Mouse (Mus musculus): ENCODE measurements at regions not wholly inside any gene's neighbourhood (a gene's known extent, or its start where the extent isn't known, plus 50 kb on each side); places are given as distances from the start of the nearest gene placed in this dataset.

DNA sequence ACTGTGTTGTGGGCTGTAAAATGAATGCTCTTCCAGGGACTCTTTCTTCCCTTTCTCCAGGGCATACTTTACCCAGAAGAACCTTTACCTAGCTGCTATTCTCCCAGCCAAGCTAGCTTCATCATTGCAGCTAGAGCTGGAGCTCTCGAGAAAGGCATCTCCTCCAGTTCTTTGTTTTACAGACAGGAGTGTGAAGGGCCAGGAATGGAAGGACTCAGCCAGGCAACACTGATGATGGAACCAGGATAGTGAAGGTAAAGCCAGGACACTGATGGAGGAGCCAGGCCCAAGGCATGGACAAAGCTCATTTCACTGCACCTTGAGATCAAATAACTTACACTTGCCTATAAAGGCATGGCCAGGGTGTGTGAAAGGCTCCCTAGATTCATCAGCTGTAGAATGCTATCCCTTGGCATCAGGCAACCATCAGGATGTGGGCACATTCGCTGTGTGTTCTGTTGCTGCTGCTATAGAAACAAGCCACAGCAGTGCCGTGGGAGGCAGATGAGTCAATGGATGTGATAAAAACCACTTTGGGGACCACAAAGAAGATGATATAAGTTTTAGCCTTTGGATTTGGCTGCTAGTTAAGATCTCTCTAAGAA lies 214.3 kb upstream of the Snx19 start:
- H3K9me3 ChIP-seq (ENCODE audit: control insufficient read depth, low read depth, low read length) = no peaks in the 10 kb centered on the region
- ATAC-seq (ENCODE audit: insufficient number of reproducible peaks, insufficient read depth, low FRiP score, low read depth) = no peak
- H3K27me3 ChIP-seq (ENCODE audit: control insufficient read depth, insufficient read depth, low read length) = no peaks in the 10 kb centered on the region
- H3K36me3 ChIP-seq (ENCODE audit: control insufficient read depth, insufficient read depth, low read length) = no peaks in the 10 kb centered on the region
- H3K4me2 ChIP-seq (replicated peaks; ENCODE audit: low read depth, low read length) = no peak overlapping the region
- WGBS = 85% methylated on average over 3 of the region's 3 CpGs
- no peak overlapping the region for H3K27ac ChIP-seq (ENCODE audit: low read length)
- no peak overlapping the region for H3K4me3 ChIP-seq (ENCODE audit: low read depth, low read length)
- H3K9ac ChIP-seq (replicated peaks; ENCODE audit: low read depth, low read length) = no peak overlapping the region
- no peaks in the 10 kb centered on the region for H3K4me1 ChIP-seq (ENCODE audit: control insufficient read depth, insufficient read depth, low read length)

DNA sequence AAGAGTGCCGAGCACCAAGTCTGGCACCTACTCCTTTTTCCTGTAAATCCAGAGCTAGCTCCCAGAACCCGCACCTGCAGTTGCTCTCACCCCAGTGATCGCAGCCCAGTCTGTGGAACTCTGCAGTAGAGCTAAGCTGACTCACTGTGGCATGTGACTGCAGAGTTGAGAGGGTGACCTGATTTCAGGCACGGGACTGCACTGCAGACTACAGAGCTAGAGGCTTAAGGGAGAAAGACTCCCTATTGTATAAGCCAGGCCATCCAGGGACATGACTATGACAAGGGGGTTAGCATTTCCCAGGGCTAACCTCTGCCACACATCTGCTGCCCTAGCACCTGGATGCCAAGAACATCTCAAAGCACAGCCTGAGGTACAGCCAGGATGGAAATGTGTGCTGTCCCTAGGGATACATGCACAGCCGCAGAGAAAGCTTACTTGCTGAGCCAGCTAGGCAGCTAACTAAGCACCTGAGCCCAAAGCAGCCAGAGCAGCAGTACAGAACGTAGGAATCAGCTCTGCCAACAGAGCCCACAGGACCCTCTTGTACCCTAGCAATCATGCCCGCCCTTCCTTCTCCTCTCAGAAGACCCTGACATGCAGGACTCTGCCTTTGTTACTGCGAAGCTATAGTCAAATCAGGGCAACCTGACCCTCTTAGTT lies 192.3 kb upstream of the Snx19 start:
- Histone ChIP-seq H3K27me3 (ENCODE audit: control insufficient read depth, insufficient read depth, low read length) (no peaks in the 10 kb centered on the region), H3K4me1 (ENCODE audit: control insufficient read depth, insufficient read depth, low read length) (no peaks in the 10 kb centered on the region), H3K9me3 (ENCODE audit: control insufficient read depth, low read depth, low read length) (no peaks in the 10 kb centered on the region), H3K27ac (ENCODE audit: low read length) (no peak overlapping the region), H3K4me3 (ENCODE audit: low read depth, low read length) (no peak overlapping the region), H3K4me2 (replicated peaks; ENCODE audit: low read depth, low read length) (no peak overlapping the region), H3K9ac (replicated peaks; ENCODE audit: low read depth, low read length) (no peak overlapping the region), H3K36me3 (ENCODE audit: control insufficient read depth, insufficient read depth, low read length) (no peaks in the 10 kb centered on the region)
- ATAC-seq (ENCODE audit: insufficient number of reproducible peaks, insufficient read depth, low FRiP score, low read depth) = no peak
- 79% methylated on average over 8 of the region's 8 CpGs for WGBS

DNA sequence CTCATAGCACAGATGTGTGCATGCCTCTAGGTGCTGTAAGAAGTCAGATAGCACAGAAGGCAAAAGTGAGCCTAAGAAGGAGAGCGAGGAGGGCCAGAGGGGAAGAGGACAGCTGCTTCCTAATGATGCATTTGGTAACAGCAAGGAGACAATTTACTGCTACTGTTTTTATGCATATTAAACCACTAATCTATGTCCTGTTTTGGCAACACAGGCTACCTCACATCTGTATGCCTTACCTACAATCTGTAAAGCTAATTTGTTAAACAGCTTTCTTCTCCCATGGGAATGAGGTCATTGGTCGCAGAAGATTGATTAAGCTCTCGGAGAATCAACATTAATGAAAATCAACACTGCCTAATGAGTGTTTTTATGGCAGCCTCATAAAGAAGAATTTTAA lies 191.1 kb upstream of the Snx19 start:
- H3K27me3 ChIP-seq (ENCODE audit: control insufficient read depth, insufficient read depth, low read length) = no peaks in the 10 kb centered on the region
- 61% methylated on average over 3 of the region's 3 CpGs for WGBS
- ATAC-seq (ENCODE audit: insufficient number of reproducible peaks, insufficient read depth, low FRiP score, low read depth) = no peak
- H3K9ac ChIP-seq (replicated peaks; ENCODE audit: low read depth, low read length) = no peak overlapping the region
- H3K4me2 ChIP-seq (replicated peaks; ENCODE audit: low read depth, low read length) = no peak overlapping the region
- no peak overlapping the region for H3K27ac ChIP-seq (ENCODE audit: low read length)
- H3K4me1 ChIP-seq (ENCODE audit: control insufficient read depth, insufficient read depth, low read length) = no peaks in the 10 kb centered on the region
- H3K9me3 ChIP-seq (ENCODE audit: control insufficient read depth, low read depth, low read length) = no peaks in the 10 kb centered on the region
- H3K36me3 ChIP-seq (ENCODE audit: control insufficient read depth, insufficient read depth, low read length) = no peaks in the 10 kb centered on the region
- no peak overlapping the region for H3K4me3 ChIP-seq (ENCODE audit: low read depth, low read length)

DNA sequence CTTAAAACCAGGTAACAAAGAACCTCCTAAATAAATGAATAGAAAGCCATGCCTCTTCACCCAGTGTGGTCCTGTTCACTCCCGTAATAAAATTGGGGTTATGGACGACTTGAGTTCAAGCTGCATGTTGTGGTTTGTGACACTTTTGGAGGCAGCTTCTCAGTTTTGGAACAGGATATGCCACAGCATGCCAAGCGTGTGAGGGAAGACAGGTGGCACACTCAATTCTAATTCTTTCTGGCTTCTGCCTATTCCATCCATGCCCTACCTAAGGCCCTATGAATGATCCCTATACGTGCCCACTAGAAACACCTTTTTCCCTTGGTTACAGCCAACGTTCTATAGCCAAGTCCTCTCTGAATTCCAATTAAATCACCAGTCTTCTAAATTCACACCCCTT lies 184.8 kb upstream of the Snx19 start:
- no peak for ATAC-seq (ENCODE audit: insufficient number of reproducible peaks, insufficient read depth, low FRiP score, low read depth)
- H3K4me2 ChIP-seq (replicated peaks; ENCODE audit: low read depth, low read length) = no peak overlapping the region
- WGBS = 81% methylated on average over 5 of the region's 5 CpGs

DNA sequence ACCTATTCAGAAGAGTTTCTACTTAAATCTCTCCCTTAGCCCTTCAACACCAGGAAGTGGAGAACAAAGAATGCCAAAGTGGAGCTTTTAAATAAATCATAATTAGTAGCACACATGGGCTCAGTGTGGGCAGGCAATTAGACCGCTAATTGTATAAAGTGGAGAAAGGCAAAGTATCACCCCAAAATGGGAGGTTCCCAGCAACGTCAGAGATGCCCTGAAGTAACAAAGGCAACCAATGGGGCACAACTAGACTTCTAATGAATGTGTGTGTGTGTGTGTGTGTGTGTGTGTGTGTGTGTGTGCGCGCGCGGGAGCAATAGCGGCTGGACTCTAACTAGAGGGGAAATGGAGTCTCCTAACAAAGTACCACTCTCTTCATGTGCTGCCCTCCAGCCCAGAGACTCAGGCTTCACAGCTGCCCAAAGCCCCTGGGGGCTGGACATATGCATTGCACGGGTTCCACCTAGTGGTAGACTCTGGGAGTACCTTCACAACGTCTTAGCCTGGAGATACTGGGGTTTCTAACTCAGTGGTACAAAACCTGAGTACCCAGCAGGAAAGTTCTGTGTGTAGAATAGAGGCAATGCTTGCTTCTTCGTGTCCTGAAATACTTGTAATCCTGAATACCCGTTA lies 162.3 kb upstream of the Snx19 start:
- Histone ChIP-seq H3K4me2 (replicated peaks; ENCODE audit: low read depth, low read length) (no peak overlapping the region), H3K27me3 (ENCODE audit: control insufficient read depth, insufficient read depth, low read length) (no peaks in the 10 kb centered on the region), H3K4me1 (ENCODE audit: control insufficient read depth, insufficient read depth, low read length) (no peaks in the 10 kb centered on the region), H3K4me3 (ENCODE audit: low read depth, low read length) (no peak overlapping the region), H3K9me3 (ENCODE audit: control insufficient read depth, low read depth, low read length) (no peaks in the 10 kb centered on the region), H3K9ac (replicated peaks; ENCODE audit: low read depth, low read length) (no peak overlapping the region), H3K36me3 (ENCODE audit: control insufficient read depth, insufficient read depth, low read length) (no peaks in the 10 kb centered on the region), H3K27ac (ENCODE audit: low read length) (no peak overlapping the region)
- peak; percentile 78 for ATAC-seq (ENCODE audit: insufficient number of reproducible peaks, insufficient read depth, low FRiP score, low read depth)
- 28% methylated on average over 11 of the region's 11 CpGs for WGBS

More for the DNA sequence above, 184.8 kb upstream of the Snx19 start:
- Histone ChIP-seq H3K27me3 (ENCODE audit: control insufficient read depth, insufficient read depth, low read length) (no peaks in the 10 kb centered on the region), H3K9ac (replicated peaks; ENCODE audit: low read depth, low read length) (no peak overlapping the region), H3K4me3 (ENCODE audit: low read depth, low read length) (no peak overlapping the region), H3K36me3 (ENCODE audit: control insufficient read depth, insufficient read depth, low read length) (no peaks in the 10 kb centered on the region), H3K27ac (ENCODE audit: low read length) (no peak overlapping the region), H3K9me3 (ENCODE audit: control insufficient read depth, low read depth, low read length) (no peaks in the 10 kb centered on the region), H3K4me1 (ENCODE audit: control insufficient read depth, insufficient read depth, low read length) (no peaks in the 10 kb centered on the region)

DNA sequence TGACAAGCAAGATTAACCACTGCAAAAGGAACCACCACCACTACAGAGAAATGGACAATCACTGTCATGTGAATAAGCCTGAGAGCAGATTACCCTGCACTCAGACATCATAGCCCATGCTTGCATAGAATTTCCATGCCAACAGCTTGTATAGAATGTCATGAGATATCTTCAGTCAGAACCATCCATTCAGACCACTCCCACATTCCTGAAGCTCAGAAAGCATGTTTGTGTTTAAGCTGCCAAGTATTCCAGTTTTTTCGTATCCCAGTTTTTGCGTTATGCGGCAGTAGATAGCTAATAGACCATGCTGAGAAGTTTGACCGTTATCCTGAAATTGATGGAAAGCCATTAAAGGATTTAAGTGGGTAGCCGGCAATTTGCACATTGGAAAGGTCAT lies 155.8 kb upstream of the Snx19 start:
- H3K36me3 ChIP-seq (ENCODE audit: control insufficient read depth, insufficient read depth, low read length) = no peaks in the 10 kb centered on the region
- H3K9ac ChIP-seq (replicated peaks; ENCODE audit: low read depth, low read length) = no peak overlapping the region
- no peak for ATAC-seq (ENCODE audit: insufficient number of reproducible peaks, insufficient read depth, low FRiP score, low read depth)
- no peak overlapping the region for H3K27ac ChIP-seq (ENCODE audit: low read length)
- H3K4me2 ChIP-seq (replicated peaks; ENCODE audit: low read depth, low read length) = no peak overlapping the region
- 31% methylated on average over 5 of the region's 5 CpGs for WGBS
- H3K4me3 ChIP-seq (ENCODE audit: low read depth, low read length) = no peak overlapping the region
- no peaks in the 10 kb centered on the region for H3K9me3 ChIP-seq (ENCODE audit: control insufficient read depth, low read depth, low read length)
- no peaks in the 10 kb centered on the region for H3K27me3 ChIP-seq (ENCODE audit: control insufficient read depth, insufficient read depth, low read length)
- no peaks in the 10 kb centered on the region; the same call in 1 of the 2 replicates for H3K4me1 ChIP-seq (ENCODE audit: control insufficient read depth, insufficient read depth, low read length)

DNA sequence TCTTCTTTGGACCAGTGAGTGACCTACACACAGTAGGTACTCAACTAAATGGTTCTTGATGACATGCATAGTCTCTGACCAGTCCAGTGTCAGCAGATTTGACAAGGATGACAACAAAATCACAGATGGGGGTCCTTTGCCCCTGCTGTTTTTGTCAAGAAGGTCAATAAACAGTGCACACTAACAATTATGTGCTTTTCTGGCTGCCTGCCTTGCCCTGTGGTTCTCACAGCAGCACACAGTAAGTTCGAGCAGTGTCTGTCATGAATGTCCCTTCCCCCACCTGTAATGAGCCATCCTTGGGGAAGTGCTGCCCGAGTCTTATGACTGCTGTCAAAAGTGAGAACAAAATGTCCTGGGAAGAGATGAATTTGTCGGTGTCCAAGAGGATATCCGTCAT lies 153.1 kb upstream of the Snx19 start:
- WGBS = 58% methylated on average over 4 of the region's 4 CpGs
- no peak for ATAC-seq (ENCODE audit: insufficient number of reproducible peaks, insufficient read depth, low FRiP score, low read depth)

DNA sequence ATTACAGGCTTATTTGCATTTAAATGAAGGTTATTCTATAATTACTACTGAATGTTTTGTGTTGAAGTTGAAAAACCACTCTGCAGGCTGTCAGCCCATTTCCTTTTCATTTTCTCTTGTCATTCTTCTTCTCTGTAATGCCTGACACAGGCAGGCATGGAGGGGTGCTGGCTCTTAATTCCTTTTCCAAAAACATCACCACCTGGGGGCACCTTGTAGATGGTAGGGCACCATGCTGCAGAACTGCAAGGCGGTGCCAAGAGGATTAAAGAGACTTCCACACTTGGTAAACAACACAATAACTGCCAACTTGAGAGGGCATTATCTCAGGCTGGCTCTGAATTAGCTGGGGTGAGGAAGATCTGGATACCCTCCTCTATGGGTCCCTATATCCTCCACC lies 148.7 kb upstream of the Snx19 start:
- no peaks in the 10 kb centered on the region for H3K36me3 ChIP-seq (ENCODE audit: control insufficient read depth, insufficient read depth, low read length)
- ATAC-seq (ENCODE audit: insufficient number of reproducible peaks, insufficient read depth, low FRiP score, low read depth) = no peak
- 63% methylated on average over 1 of the region's 1 CpGs for WGBS

More for the DNA sequence above, 153.1 kb upstream of the Snx19 start:
- Histone ChIP-seq H3K36me3 (ENCODE audit: control insufficient read depth, insufficient read depth, low read length) (no peaks in the 10 kb centered on the region), H3K9me3 (ENCODE audit: control insufficient read depth, low read depth, low read length) (no peaks in the 10 kb centered on the region), H3K27ac (ENCODE audit: low read length) (no peak overlapping the region), H3K4me2 (replicated peaks; ENCODE audit: low read depth, low read length) (no peak overlapping the region), H3K4me1 (ENCODE audit: control insufficient read depth, insufficient read depth, low read length) (no peaks in the 10 kb centered on the region; the same call in 1 of the 2 replicates), H3K9ac (replicated peaks; ENCODE audit: low read depth, low read length) (no peak overlapping the region), H3K4me3 (ENCODE audit: low read depth, low read length) (no peak overlapping the region), H3K27me3 (ENCODE audit: control insufficient read depth, insufficient read depth, low read length) (no peaks in the 10 kb centered on the region)

More for the DNA sequence above, 148.7 kb upstream of the Snx19 start:
- Histone ChIP-seq H3K27ac (ENCODE audit: low read length) (no peak overlapping the region), H3K9ac (replicated peaks; ENCODE audit: low read depth, low read length) (no peak overlapping the region), H3K4me3 (ENCODE audit: low read depth, low read length) (no peak overlapping the region), H3K4me2 (replicated peaks; ENCODE audit: low read depth, low read length) (no peak overlapping the region), H3K27me3 (ENCODE audit: control insufficient read depth, insufficient read depth, low read length) (no peaks in the 10 kb centered on the region), H3K9me3 (ENCODE audit: control insufficient read depth, low read depth, low read length) (no peaks in the 10 kb centered on the region), H3K4me1 (ENCODE audit: control insufficient read depth, insufficient read depth, low read length) (no peaks in the 10 kb centered on the region)
